Mouse (Mus musculus) urinary bladder, adult 18-20 months (tissue): Measurements from ENCODE around the gene Atn1.

Experiments used
- DNase-seq, 2 experiments: peaks; one replicate each; pipeline ENCODE4 v3.0.0; 2022; ENCODE audit warnings: low spot score in 2 of 2, mixed read lengths in 2 of 2

Gene Atn1

GRCm38 (mm10) chr6:124711824-124712782 is 44.2 kb downstream of the Atn1 start, which contains the start of the genes Emg1 and Phb2:
Emg1 (minus strand) TSS chr6:124712178.
Phb2 (plus strand) TSS chr6:124712336.
- peak; percentile 96 to 97 for DNase-seq

GRCm38 (mm10) chr6:124708289-124708889 is 47.9 kb downstream of the Atn1 start:
- no peak for DNase-seq

GRCm38 (mm10) chr6:124706061-124706627 is 50.2 kb downstream of the Atn1 start:
- no peak for DNase-seq

- no peak for DNase-seq
These were observed 51.9 kb downstream of the Atn1 start for GRCm38 (mm10) chr6:124704417-124704816.

- no peak for DNase-seq
These were observed 52.5 kb downstream of the Atn1 start for GRCm38 (mm10) chr6:124703789-124704188.

- no peak for DNase-seq
These were observed 53.6 kb downstream of the Atn1 start for GRCm38 (mm10) chr6:124702784-124703103.

GRCm38 (mm10) chr6:124702102-124702783 is 54.1 kb downstream of the Atn1 start:
- no peak for DNase-seq

- DNase-seq: no peak
These were observed 55.0 kb downstream of the Atn1 start for GRCm38 (mm10) chr6:124701338-124701737.

- DNase-seq: no peak
These were observed 56.2 kb downstream of the Atn1 start for GRCm38 (mm10) chr6:124699962-124700610.

- no peak for DNase-seq
These were observed 57.0 kb downstream of the Atn1 start for GRCm38 (mm10) chr6:124699366-124699765.

- DNase-seq: no peak
These were observed 57.6 kb downstream of the Atn1 start for GRCm38 (mm10) chr6:124698751-124699150.

GRCm38 (mm10) chr6:124696441-124697150 is 59.7 kb downstream of the Atn1 start:
- DNase-seq: no peak

GRCm38 (mm10) chr6:124694166-124694955 is 62.0 kb downstream of the Atn1 start:
- peak; percentile 58 to 66 for DNase-seq

- DNase-seq: no peak
These were observed 62.9 kb downstream of the Atn1 start for GRCm38 (mm10) chr6:124693243-124693981.
